Mouse (Mus musculus): ENCODE results near the gene Lrrc8e.

The Lrrc8e gene

GRCm38 (mm10) chr8:4219617-4220016 lies 7.0 kb upstream of the Lrrc8e start:
- in situ Hi-C loops (cut with MboI, MseI): no loop called here

DNA sequence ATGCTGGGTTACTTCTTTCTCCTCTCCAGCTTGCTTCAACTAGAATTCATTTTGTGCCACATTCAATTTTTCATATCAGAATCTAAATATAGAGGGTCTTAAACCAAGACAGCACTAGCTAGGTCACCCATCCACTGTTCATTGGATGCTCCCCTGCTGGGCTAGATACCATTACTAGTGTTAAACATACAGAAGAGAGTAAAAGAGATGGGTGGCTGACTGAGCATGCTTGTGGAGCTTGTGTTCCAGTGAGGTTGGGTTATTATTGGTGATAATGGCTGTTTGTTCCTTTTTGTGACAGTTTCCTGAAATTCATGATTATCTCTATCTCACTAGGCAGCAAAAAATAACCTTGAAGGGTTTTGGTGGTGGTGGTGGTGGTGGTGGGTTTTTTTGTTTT lies 4.6 kb upstream of the Lrrc8e start:
- in situ Hi-C loops (cut with MboI, MseI): no loop called here

- in situ Hi-C loops (cut with MboI, MseI): no loop called here
These were observed 304 bp upstream of the Lrrc8e start for GRCm38 (mm10) chr8:4226323-4226722.

DNA sequence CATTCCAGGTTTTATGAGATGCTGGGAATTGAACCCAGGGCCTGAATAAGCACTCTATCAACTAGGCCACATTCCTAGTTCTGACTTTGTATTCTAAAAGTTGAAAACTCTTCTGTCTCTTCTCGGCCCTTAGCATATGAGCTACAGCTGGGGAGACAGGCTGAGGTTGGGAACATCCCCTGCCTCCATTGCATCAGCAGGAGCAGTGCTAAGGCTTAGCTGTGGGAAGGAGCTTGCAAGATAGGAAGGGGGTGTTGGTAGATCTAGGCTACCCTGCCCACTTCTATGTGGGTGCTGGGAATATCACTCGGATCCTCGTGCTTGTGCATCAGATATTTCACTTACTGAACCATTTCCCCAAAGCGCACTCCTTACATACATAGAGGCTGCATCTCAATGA lies 1.3 kb downstream of the Lrrc8e start:
- in situ Hi-C loops (cut with MboI, MseI): no loop called here

GRCm38 (mm10) chr8:4229784-4230183 lies 3.2 kb downstream of the Lrrc8e start:
- in situ Hi-C loops (cut with MboI, MseI): no loop called here

DNA sequence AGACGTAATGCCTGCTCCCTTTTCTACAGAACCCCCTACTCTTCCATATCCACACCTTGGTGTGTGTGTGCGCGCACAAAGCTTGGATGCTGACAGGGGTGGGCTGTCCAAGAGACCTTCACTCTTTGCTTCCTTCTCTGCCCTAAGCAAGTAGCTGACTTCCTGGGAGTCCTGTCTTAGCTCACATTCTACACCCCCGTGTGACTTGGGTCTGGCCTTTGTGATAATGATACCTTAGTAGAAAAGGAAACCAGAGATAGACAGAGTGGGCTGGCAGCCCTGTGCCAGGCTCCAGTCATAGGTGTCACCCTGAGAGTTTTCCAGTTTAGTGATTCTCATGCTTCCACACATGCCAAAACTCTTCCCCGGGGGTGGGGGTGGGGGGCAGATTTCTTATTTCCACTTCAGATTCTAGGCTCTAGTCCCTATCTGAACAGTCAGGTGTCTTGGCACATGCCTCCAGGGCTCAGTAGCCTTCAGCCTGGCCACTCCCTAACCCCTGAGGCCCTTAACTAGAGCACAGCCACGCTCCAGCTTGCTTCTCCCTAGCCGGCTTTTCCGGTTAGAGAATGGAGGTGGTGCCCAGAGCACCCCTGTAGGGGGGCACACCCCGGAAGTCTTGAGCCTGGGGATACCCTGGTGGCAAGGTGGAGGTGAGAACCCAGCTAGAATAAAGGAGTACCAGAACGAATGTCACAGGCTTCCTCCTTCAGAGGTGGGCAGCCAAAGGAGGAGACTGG lies 4.2 kb downstream of the Lrrc8e start:
- in situ Hi-C loops (cut with MboI, MseI): no loop called here

DNA sequence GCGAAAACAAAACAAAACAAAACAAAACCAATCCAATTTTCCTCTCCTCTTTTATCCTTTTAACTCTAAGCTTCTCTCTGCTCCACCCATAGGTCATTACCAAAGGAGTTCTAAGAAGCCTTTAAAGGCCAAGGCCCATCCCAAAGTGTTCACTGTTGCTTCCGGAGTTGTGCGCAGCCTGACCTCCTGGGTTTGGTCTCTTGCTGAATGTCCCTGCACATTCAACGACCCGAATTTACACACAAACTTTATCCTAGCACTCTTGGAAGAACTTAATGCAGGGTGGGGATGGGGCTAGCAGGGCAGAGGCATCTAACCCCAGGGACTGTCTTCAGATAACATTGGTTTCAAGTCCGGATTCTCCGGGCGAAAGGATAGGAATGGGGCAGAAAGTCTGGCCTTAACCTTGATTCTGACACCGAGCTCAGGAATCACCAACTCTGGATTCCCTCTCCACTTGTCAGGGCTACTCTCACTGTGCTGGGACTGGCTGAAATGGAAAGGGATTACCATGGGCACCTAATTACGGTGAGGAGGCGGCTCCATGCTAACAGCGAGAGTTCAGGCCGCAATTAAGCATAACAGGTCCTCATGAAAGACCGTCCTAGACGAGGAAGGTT lies 11.3 kb downstream of the Lrrc8e start:
- in situ Hi-C loops (cut with MboI, MseI): no loop called here

DNA sequence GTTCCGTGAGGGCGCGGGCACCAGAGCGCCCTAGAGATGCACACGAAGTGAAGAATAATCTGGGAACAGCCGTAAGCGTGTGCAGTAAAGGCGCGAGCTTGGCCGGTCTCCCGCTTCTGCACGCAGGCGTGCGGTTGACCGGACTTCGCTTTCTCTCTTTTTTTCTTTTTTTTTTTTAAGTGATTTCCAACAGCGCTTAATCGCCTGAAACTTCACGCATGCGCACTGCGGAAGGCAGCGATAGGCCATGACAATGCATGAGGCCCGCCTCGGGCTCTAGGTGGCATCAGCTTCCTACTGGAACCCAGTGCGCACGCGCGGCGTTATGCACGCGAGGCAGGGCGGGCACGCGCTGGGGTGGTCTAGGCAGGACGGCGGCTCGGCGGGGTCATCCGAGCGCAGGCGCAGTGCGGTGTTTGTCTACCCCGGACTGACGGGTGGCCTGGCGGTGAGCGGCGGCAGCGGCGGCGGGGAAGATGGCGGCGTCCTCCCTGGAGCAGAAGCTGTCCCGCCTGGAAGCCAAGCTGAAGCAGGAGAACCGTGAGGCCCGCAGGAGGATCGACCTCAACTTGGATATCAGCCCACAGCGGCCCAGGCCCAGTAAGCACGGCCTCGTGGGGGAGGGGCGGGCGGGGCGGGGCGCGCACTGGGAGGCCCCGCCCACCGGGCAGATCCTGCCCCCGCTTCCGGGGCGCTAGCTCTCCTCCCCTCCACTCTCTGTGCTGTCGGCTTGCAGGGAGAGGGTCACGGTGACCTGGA lies 12.0 kb downstream of the Lrrc8e start, which contains the start of the genes Map2k7 and Gm49320:
Map2k7 (plus strand) TSS at position 307 of the 759 bp plus-strand sequence.
Gm49320 (plus strand) TSS at position 432 of the 759 bp plus-strand sequence.
- in situ Hi-C loops (cut with MboI, MseI): no loop called here

- in situ Hi-C loops (cut with MboI, MseI): no loop called here
These were observed 12.7 kb downstream of the Lrrc8e start for GRCm38 (mm10) chr8:4239193-4239890.

DNA sequence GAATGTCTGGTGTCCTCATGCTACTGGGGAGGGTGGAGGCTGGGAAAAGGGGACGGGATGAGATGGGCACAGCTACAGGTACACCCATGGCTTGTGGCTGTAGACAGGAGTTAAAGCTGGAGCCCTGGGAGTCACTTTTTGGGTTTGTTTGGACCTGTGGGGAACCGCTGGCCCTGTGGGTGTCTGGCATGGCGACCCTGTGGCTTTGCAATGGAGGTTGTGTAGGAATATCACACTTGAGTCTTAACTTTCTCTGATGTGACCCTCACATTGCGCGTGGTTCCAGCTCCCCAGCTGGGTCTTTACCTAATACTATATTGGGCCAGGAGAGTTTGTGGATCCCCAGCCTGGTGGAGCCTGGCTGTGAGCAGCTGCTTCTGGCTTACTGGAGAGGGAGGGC lies 18.4 kb downstream of the Lrrc8e start:
- in situ Hi-C loops (cut with MboI, MseI): no loop called here

GRCm38 (mm10) chr8:4245737-4246136 lies 19.1 kb downstream of the Lrrc8e start:
- in situ Hi-C loops (cut with MboI, MseI): no loop called here

- in situ Hi-C loops (cut with MboI, MseI): no loop called here
These were observed 20.6 kb downstream of the Lrrc8e start for GRCm38 (mm10) chr8:4247241-4247640.

GRCm38 (mm10) chr8:4247951-4248540 lies 21.4 kb downstream of the Lrrc8e start, which contains the start of gene Tgfbr3l:
TSS of gene Tgfbr3l (plus strand) at chr8:4248214.
- in situ Hi-C loops (cut with MboI, MseI): no loop called here

DNA sequence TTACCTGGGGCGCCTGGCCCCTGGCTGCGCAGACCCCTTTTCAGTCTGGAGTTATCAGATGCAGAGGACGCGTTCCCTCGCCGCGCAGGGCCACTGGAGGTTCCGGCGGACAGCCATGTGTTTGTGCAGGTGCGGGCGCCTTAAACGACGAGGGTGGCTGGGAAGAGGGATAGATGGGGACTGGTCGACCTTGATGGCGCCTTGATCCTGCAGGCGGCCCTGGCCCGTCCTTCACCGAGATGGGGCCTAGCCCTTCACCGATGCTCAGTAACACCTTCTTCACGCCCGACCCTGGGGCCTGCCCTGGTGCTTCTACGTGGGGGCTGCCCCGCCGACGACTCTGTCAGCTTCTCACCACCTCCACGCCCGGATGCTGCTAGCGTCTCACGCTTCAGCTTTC lies 22.6 kb downstream of the Lrrc8e start:
- in situ Hi-C loops (cut with MboI, MseI): no loop called here

DNA sequence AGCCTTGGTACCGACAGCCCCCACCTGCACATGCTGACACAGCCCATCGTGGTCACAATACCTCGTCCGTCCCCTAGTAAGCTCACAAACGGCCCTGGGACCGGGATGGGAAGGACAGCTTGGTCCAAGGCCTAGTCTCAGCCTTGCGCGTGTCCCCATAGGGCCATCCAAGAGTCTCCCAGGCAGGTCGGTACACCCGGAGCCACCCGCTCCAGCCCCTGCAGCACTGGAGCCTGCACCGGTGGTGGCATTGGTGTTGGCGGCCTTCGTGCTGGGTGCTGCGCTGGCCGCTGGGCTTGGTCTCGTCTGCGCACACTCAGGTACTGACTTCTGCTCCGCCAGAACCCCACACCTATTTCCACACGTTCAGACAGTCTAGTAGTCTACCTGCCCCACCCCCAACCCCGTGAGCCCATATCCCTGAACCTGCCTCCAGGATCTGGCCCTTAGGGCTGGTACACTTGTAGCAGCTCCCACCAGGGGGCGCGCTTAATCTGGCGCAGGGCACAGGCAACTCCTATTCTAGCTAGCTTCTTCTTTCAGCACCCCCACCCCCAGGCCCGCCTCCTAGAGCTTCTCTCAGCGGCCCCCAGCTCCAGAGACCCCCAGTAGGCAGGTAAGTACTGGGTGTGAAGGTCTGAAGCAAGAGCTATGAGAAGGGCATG lies 23.8 kb downstream of the Lrrc8e start:
- in situ Hi-C loops (cut with MboI, MseI): loop anchor here (10.0 kb wide), 1 partner anchor 756 kb away; the partner anchor contains the start of gene Zfp358

- in situ Hi-C loops (cut with MboI, MseI): loop anchor here (10.0 kb wide), 1 partner anchor 757 kb away; the partner anchor contains the start of gene Zfp358
These were observed 25.6 kb downstream of the Lrrc8e start for GRCm38 (mm10) chr8:4252116-4252760.

- in situ Hi-C loops (cut with MboI, MseI): loop anchor here (10.0 kb wide), 1 partner anchor 758 kb away; the partner anchor contains the start of gene Zfp358
These were observed 26.6 kb downstream of the Lrrc8e start, which contains the start of gene Snapc2 for GRCm38 (mm10) chr8:4252934-4253841. TSS of gene Snapc2 (plus strand) at chr8:4253080.

DNA sequence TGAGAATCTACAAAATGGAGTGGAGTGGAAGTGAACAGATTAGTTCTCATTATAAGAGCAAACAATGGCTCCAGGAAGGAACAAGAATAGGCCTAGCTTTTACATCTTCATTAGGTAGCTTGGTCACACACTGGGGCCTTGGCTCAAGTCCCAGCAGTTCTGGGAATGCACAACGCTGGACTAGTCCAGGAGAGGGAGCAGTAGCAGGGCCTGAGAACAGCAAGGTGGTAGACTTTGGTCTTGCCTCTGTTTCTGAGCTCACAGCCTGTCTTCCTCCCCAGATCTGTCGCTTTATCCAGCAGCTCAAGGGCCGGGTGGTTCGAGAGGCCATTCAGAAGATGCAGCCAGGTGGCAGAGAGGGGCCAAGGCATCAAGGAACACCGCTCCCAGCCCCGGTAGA lies 27.4 kb downstream of the Lrrc8e start:
- in situ Hi-C loops (cut with MboI, MseI): loop anchor here (10.0 kb wide), 1 partner anchor 759 kb away; the partner anchor contains the start of gene Zfp358

- in situ Hi-C loops (cut with MboI, MseI): loop anchor here (5.0 to 10.0 kb wide), 4 partner anchors 67 to 761 kb away; partner anchors contain the start of genes Evi5l and Zfp358
These were observed 28.8 kb downstream of the Lrrc8e start for GRCm38 (mm10) chr8:4255471-4255870.
